ENCODE assay signal across 12 mouse cellular contexts in genomic region chr7:25368333-25368732, GRCm38 (mm10). TPM values are rescaled to one million over a fixed set of nuclear protein-coding genes. Genes with fewer than 3 reads are reported as not detected.
DNase-seq lines count a peak whose midpoint lies in the region; ATAC-seq and TF ChIP-seq lines count a peak whose summit lies in the region.
"Had no signal": no experiment of that assay in that cellular context is flagged by ENCODE, and none has a peak within 500 bp of the region (broad histone marks: within the 10 kb centered on the region; RNA-seq: fewer than 3 reads in every experiment).

No protein-coding gene starts in this region.

- peak overlapping the region; percentile 45 for H3K4me2 ChIP-seq in kidney, embryonic 16.5 days (replicated peaks; ENCODE audit: low read depth, low read length)
- H3K4me2 ChIP-seq in limb, embryonic 13.5 days (replicated peaks) = no peak overlapping the region
- H3K4me2 ChIP-seq in liver, embryonic 11.5 days = no peak overlapping the region
- H3K4me2 ChIP-seq: liver, embryonic 13.5 days had no signal

- H3K9ac ChIP-seq in kidney, embryonic 16.5 days (replicated peaks; ENCODE audit: low read length) = no peak overlapping the region
- H3K9ac ChIP-seq in limb, embryonic 13.5 days = no peak overlapping the region
- H3K9ac ChIP-seq in liver, embryonic 11.5 days (ENCODE audit: low read depth, low read length) = no peak overlapping the region
- H3K9ac ChIP-seq: embryonic facial prominence, embryonic 15.5 days; liver, embryonic 13.5 days had no signal

- H3K9me3 ChIP-seq in kidney, embryonic 16.5 days (ENCODE audit: low read length) = no peaks in the 10 kb centered on the region
- no peaks in the 10 kb centered on the region for H3K9me3 ChIP-seq in limb, embryonic 13.5 days
- H3K9me3 ChIP-seq in liver, embryonic 11.5 days (ENCODE audit: control insufficient read depth, low read length) = no peaks in the 10 kb centered on the region
- H3K9me3 ChIP-seq: embryonic facial prominence, embryonic 15.5 days; liver, embryonic 13.5 days had no signal

- ATAC-seq in kidney, embryonic 16.5 days (ENCODE audit: low FRiP score, low TSS enrichment) = no peak
- no peak for ATAC-seq in limb, embryonic 13.5 days (ENCODE audit: low FRiP score, low read depth)
- ATAC-seq in liver, embryonic 11.5 days (replicated peaks; ENCODE audit: low FRiP score) = no peak
- ATAC-seq: inflammation-experienced regulatory T-cells, adult 6 months had no signal

- H3K27ac ChIP-seq in kidney, embryonic 16.5 days (ENCODE audit: low read length) = no peak overlapping the region
- no peak overlapping the region for H3K27ac ChIP-seq in kidney, adult 2 months (ENCODE audit: insufficient read depth, low read depth, low read length)
- no peak overlapping the region for H3K27ac ChIP-seq in limb, embryonic 13.5 days
- no peak overlapping the region for H3K27ac ChIP-seq in liver, embryonic 11.5 days (ENCODE audit: low read depth, low read length)
- H3K27ac ChIP-seq: embryonic facial prominence, embryonic 15.5 days; liver, embryonic 13.5 days had no signal

- WGBS in kidney, embryonic 16.5 days = 17% methylated on average over 12 of the region's 12 CpGs
- 24% methylated on average over 12 of the region's 12 CpGs for WGBS in kidney, adult 2 months
- 18% methylated on average over 12 of the region's 12 CpGs for whole genome bisulfite sequencing in limb, embryonic 13.5 days
- 22% methylated on average over 12 of the region's 12 CpGs for WGBS in liver, embryonic 11.5 days

- H3K27me3 ChIP-seq in kidney, embryonic 16.5 days (ENCODE audit: insufficient read depth, low read length) = peaks cover 43% of the 10 kb centered on the region
- no peaks in the 10 kb centered on the region for H3K27me3 ChIP-seq in kidney, adult 2 months (replicated peaks; ENCODE audit: control insufficient read depth, insufficient read depth, low read length)
- peaks cover 65% of the 10 kb centered on the region for H3K27me3 ChIP-seq in limb, embryonic 13.5 days
- H3K27me3 ChIP-seq in liver, embryonic 11.5 days (replicated peaks; ENCODE audit: control insufficient read depth, insufficient read depth, low read length) = peaks cover 51% of the 10 kb centered on the region

- no peak for DNase-seq in kidney, adult 2 months
- DNase-seq in brain, adult 2 months (ENCODE audit: low read depth, low spot score) = peak; percentile 82
- peak; percentile 61 for DNase-seq in cerebellum, adult 8-10 months
- no peak for DNase-seq in adrenal gland, adult (ENCODE audit: inconsistent age in 2 of 2, low spot score in 1 of 2)
- DNase-seq in liver, embryonic 11.5 days (ENCODE audit: low spot score) = no peak
- DNase-seq: gastrocnemius, postnatal 36 days; heart, postnatal 14 days; liver, embryonic 13.5 days had no signal

- TF ChIP-seq CTCF in kidney, adult 2 months (conservative IDR thresholded peaks at IDR 0.05; ENCODE audit: insufficient read depth, insufficient read length, low read depth, low read length) = no peak

- H3K36me3 ChIP-seq in kidney, embryonic 16.5 days (ENCODE audit: insufficient read depth, low read length) = peaks cover 13% of the 10 kb centered on the region
- H3K36me3 ChIP-seq in kidney, adult 2 months (ENCODE audit: control insufficient read depth, insufficient read depth, low read length) = no peaks in the 10 kb centered on the region
- peaks cover 14% of the 10 kb centered on the region for H3K36me3 ChIP-seq in limb, embryonic 13.5 days
- peaks cover 5% of the 10 kb centered on the region; the same call in 1 of the 2 replicates for H3K36me3 ChIP-seq in liver, embryonic 11.5 days (ENCODE audit: control insufficient read depth, insufficient read depth, low read length)
- H3K36me3 ChIP-seq: liver, embryonic 13.5 days had no signal

- H3K4me1 ChIP-seq in kidney, embryonic 16.5 days (ENCODE audit: insufficient read depth, low read length) = peaks cover 9% of the 10 kb centered on the region
- no peaks in the 10 kb centered on the region for H3K4me1 ChIP-seq in kidney, adult 2 months (ENCODE audit: control insufficient read depth, insufficient read depth, low read length)
- H3K4me1 ChIP-seq in limb, embryonic 13.5 days = peaks cover 27% of the 10 kb centered on the region
- H3K4me1 ChIP-seq in liver, embryonic 11.5 days (replicated peaks; ENCODE audit: control insufficient read depth, insufficient read depth, low read length) = peaks cover 3% of the 10 kb centered on the region; the same call in 1 of the 2 replicates
- H3K4me1 ChIP-seq: liver, embryonic 13.5 days had no signal

- H3K4me3 ChIP-seq in kidney, embryonic 16.5 days (ENCODE audit: low read length) = no peak overlapping the region
- no peak overlapping the region for H3K4me3 ChIP-seq in kidney, adult 2 months (ENCODE audit: insufficient read depth, low read depth, low read length)
- H3K4me3 ChIP-seq in limb, embryonic 13.5 days = peak overlapping the region; percentile 21; the same call in 1 of the 2 replicates
- no peak overlapping the region for H3K4me3 ChIP-seq in liver, embryonic 11.5 days (ENCODE audit: low read depth, low read length)
- H3K4me3 ChIP-seq: liver, embryonic 13.5 days had no signal

- TF ChIP-seq POLR2A in kidney, adult 2 months (IDR thresholded peaks at IDR 0.05; ENCODE audit: low read depth, low read length) = no peak

RNA-seq across cellular contexts. Expression of gene Cnfn, which starts 1.2 kb away (rescaled TPM):
- polyA plus RNA-seq in kidney, embryonic 16.5 days (2015; fragmentation: Nextera tagmentation; extraction: Ambion mirVana) = 1.4 TPM in 1 of 2 replicates, not detected in the other
- not detected in 2 replicates for polyA plus RNA-seq in kidney, adult 2 months (2012; rRNA removed)
- 0.92 TPM in 1 of 2 replicates, not detected in the other for polyA plus RNA-seq in limb, embryonic 13.5 days (2015; fragmentation: Nextera tagmentation; extraction: Ambion mirVana)
- polyA plus RNA-seq in liver, embryonic 11.5 days (2014; fragmentation: Nextera tagmentation; extraction: Ambion mirVana) = not detected in 2 replicates
- polyA plus RNA-seq: inflammation-experienced regulatory T-cells, adult 6 months had no signal

RNA-seq across cellular contexts. Expression of gene Lipe, which starts 30.2 kb away (rescaled TPM):
- 11.2 and 11.9 TPM in 2 replicates for polyA plus RNA-seq in kidney, embryonic 16.5 days (2015; fragmentation: Nextera tagmentation; extraction: Ambion mirVana)
- polyA plus RNA-seq in kidney, adult 2 months (2012; rRNA removed) = 63.4 and 63.8 TPM in 2 replicates
- polyA plus RNA-seq in limb, embryonic 13.5 days (2015; fragmentation: Nextera tagmentation; extraction: Ambion mirVana) = 11.5 and 11.8 TPM in 2 replicates
- polyA plus RNA-seq in liver, embryonic 11.5 days (2014; fragmentation: Nextera tagmentation; extraction: Ambion mirVana) = 2.3 and 2.5 TPM in 2 replicates

RNA-seq across cellular contexts. Expression of gene Cxcl17, which starts 44.4 kb away (rescaled TPM):
- 0.65 and 1.0 TPM in 2 replicates for polyA plus RNA-seq in kidney, embryonic 16.5 days (2015; fragmentation: Nextera tagmentation; extraction: Ambion mirVana)
- polyA plus RNA-seq in kidney, adult 2 months (2012; rRNA removed) = 0.11 and 0.18 TPM in 2 replicates
- 0.61 and 0.73 TPM in 2 replicates for polyA plus RNA-seq in limb, embryonic 13.5 days (2015; fragmentation: Nextera tagmentation; extraction: Ambion mirVana)
- polyA plus RNA-seq in liver, embryonic 11.5 days (2014; fragmentation: Nextera tagmentation; extraction: Ambion mirVana) = 0.38 TPM in 1 of 2 replicates, not detected in the other
- polyA plus RNA-seq: inflammation-experienced regulatory T-cells, adult 6 months; liver, embryonic 13.5 days had no signal

RNA-seq across cellular contexts. Expression of gene Megf8, which starts 51.4 kb away (rescaled TPM):
- 16.9 and 18.2 TPM in 2 replicates for polyA plus RNA-seq in kidney, embryonic 16.5 days (2015; fragmentation: Nextera tagmentation; extraction: Ambion mirVana)
- polyA plus RNA-seq in kidney, adult 2 months (2012; rRNA removed) = 23.5 and 29.8 TPM in 2 replicates
- 18.1 and 19.5 TPM in 2 replicates for polyA plus RNA-seq in limb, embryonic 13.5 days (2015; fragmentation: Nextera tagmentation; extraction: Ambion mirVana)
- polyA plus RNA-seq in liver, embryonic 11.5 days (2014; fragmentation: Nextera tagmentation; extraction: Ambion mirVana) = 5.1 and 5.5 TPM in 2 replicates

Comparison
In these comparisons a context has a peak if more than half of its experiments do, and no peak if none do; other contexts are left out.
1. DNase-seq: peak in brain, adult 2 months (single experiment) and cerebellum, adult 8-10 months (single experiment); none in kidney, adult 2 months (single experiment), adrenal gland, adult (0 of 2) and liver, embryonic 11.5 days (single experiment).